Mouse (Mus musculus) left cerebral cortex, adult 2 months (tissue): ENCODE data around the gene Ube2j1. TPM values are rescaled to one million over a fixed set of nuclear protein-coding genes. Genes with fewer than 3 reads are reported as not detected.

Experiments used
- DNase-seq, 2 experiments: peaks; one replicate each; pipeline ENCODE4 v3.0.0; 2021 to 2022; ENCODE audit warnings: low spot score in 2 of 2, mixed read lengths in 1 of 2; ENCODE audit errors: extremely low spot score in 1 of 2
- H3K27ac ChIP-seq: fragments of 200-600 bp; 2 replicates; pipeline ENCODE4 v1.8.1; 2022
- H3K4me3 ChIP-seq: fragments of 200-600 bp; 2 replicates; pipeline ENCODE4 v1.8.1; 2022
- CTCF ChIP-seq: fragments of 200-600 bp; IDR thresholded peaks from 2 replicates; pipeline ENCODE4 v1.8.1; 2022; ENCODE audit warnings: antibody characterized with exemption, mild to moderate bottlenecking, moderate library complexity
- intact Hi-C: fragments of 180-260 bp; cut with DNase I; formaldehyde crosslinking; loops from one replicate; pipeline ENCODE4 v1.15.1; 2025
- long read RNA-seq, 2 experiments: library from polyadenylated mRNA; stranded (forward); transcript quantifications; one replicate each; pipeline ENCODE4 v2.0.0; 2021; ENCODE audit warnings: borderline mapping rate in 2 of 2
- total RNA-seq, 2 experiments: library from RNA; stranded (reverse); gene quantifications; 2 replicates each; pipeline ENCODE4 v1.2.3; 2021

Ube2j1 gene
- total RNA-seq = 100 to 1,000 TPM in 1 of 2 experiments, 10 to 100 TPM in 1; 99.7 to 105 TPM
- long read RNA-seq, experiment 1, transcript Ube2j1-202 (8 exons, 3,530 nt) = major isoform, 49 of 161 reads
- long read RNA-seq, experiment 1, partial matches to known transcripts = 1 of 161 reads
- long read RNA-seq, experiment 1, other reads (novel, unspliced or antisense) = 111 of 161 reads
- long read RNA-seq, experiment 2, transcript Ube2j1-202 (8 exons, 3,530 nt) = major isoform, 23 of 85 reads
- long read RNA-seq, experiment 2, partial matches to known transcripts = 1 of 85 reads
- long read RNA-seq, experiment 2, other reads (novel, unspliced or antisense) = 60 of 85 reads

- intact Hi-C loops = loop anchor here (2.0 to 10.0 kb wide), 5 partner anchors 47 to 263 kb away; partner anchors contain the start of genes Lyrm2 and Pnrc1
- peak within 1 kb of the TSS; percentile 96 for H3K4me3 ChIP-seq
- H3K27ac ChIP-seq = peak within 1 kb of the TSS; percentile 89
- peak; percentile 90 to 91 for DNase-seq
- TF ChIP-seq CTCF = no peak
Measured at GRCm38 (mm10) chr4:33031195-33031960, at the start of gene Ube2j1. Gene Ube2j1, plus strand, starts transcription at chr4:33031416.

GRCm38 (mm10) chr4:32981617-32982016, 49.6 kb upstream of the Ube2j1 start:
- no peak overlapping the region for H3K27ac ChIP-seq
- TF ChIP-seq CTCF = no peak
- intact Hi-C loops = no loop called here
- H3K4me3 ChIP-seq = no peak overlapping the region
- DNase-seq = no peak

GRCm38 (mm10) chr4:32982041-32982715, 49.0 kb upstream of the Ube2j1 start:
- H3K27ac ChIP-seq = peak overlapping the region; percentile 92
- intact Hi-C loops = no loop called here
- DNase-seq = peak; percentile 25 to 31

GRCm38 (mm10) chr4:32982716-32983175, 48.5 kb upstream of the Ube2j1 start, which contains the start of gene Rragd:
Gene Rragd, plus strand, starts transcription at chr4:32983037.
- peak within 1 kb of the TSS; percentile 73 for H3K4me3 ChIP-seq
- TF ChIP-seq CTCF = no peak
- intact Hi-C loops = no loop called here
- DNase-seq = peak; percentile 40 to 42
- H3K27ac ChIP-seq = peak within 1 kb of the TSS; percentile 92

More at GRCm38 (mm10) chr4:32982041-32982715, 49.0 kb upstream of the Ube2j1 start:
- peak overlapping the region; percentile 73 for H3K4me3 ChIP-seq
- no peak for TF ChIP-seq CTCF

- peak overlapping the region; percentile 92 for H3K27ac ChIP-seq
- intact Hi-C loops = loop anchor here (2.0 kb wide), 1 partner anchor 47 kb away; the partner anchor contains the start of gene Ube2j1
- peak; percentile 66 to 68 for DNase-seq
- no peak; the same call in 1 of the 2 replicates for TF ChIP-seq CTCF
- peak overlapping the region; percentile 73 for H3K4me3 ChIP-seq
Measured at GRCm38 (mm10) chr4:32983176-32984155, 47.8 kb upstream of the Ube2j1 start.

- peak overlapping the region; percentile 73 for H3K4me3 ChIP-seq
- no peak overlapping the region for H3K27ac ChIP-seq
- intact Hi-C loops = loop anchor here (2.0 kb wide), 1 partner anchor 47 kb away; the partner anchor contains the start of gene Ube2j1
- no peak for DNase-seq
- no peak for TF ChIP-seq CTCF
Measured at GRCm38 (mm10) chr4:32984242-32984641, 47.0 kb upstream of the Ube2j1 start.

GRCm38 (mm10) chr4:32984801-32985675, 46.2 kb upstream of the Ube2j1 start:
- intact Hi-C loops = loop anchor here (2.0 kb wide), 1 partner anchor 46 kb away; the partner anchor contains the start of gene Ube2j1
- peak in 1 of 2 experiments; percentile 19 for DNase-seq
- H3K27ac ChIP-seq = no peak overlapping the region
- H3K4me3 ChIP-seq = peak overlapping the region; percentile 73
- TF ChIP-seq CTCF = peak; percentile 50

GRCm38 (mm10) chr4:32985684-32986083, 45.5 kb upstream of the Ube2j1 start:
- intact Hi-C loops = loop anchor here (2.0 kb wide), 1 partner anchor 45 kb away; the partner anchor contains the start of gene Ube2j1
- TF ChIP-seq CTCF = no peak; the same call in 1 of the 2 replicates
- H3K4me3 ChIP-seq = no peak overlapping the region
- DNase-seq = no peak
- H3K27ac ChIP-seq = no peak overlapping the region

- intact Hi-C loops = no loop called here
- H3K27ac ChIP-seq = no peak overlapping the region
- no peak for TF ChIP-seq CTCF
- no peak overlapping the region for H3K4me3 ChIP-seq
- DNase-seq = no peak
Measured at GRCm38 (mm10) chr4:32987006-32987405, 44.2 kb upstream of the Ube2j1 start.
